Mouse (Mus musculus) T-cell, adult 2 months (primary cell): Measurements from ENCODE around the gene Fam240a.

Experiments used
- DNase-seq: peaks from one replicate; pipeline ENCODE4 v3.0.0; 2022; ENCODE audit warnings: low spot score

Fam240a gene

GRCm38 (mm10) chr9:110893429-110893828 is 23.2 kb downstream of the Fam240a start:
- no peak for DNase-seq

GRCm38 (mm10) chr9:110892552-110892951 is 24.1 kb downstream of the Fam240a start:
- no peak for DNase-seq

DNA sequence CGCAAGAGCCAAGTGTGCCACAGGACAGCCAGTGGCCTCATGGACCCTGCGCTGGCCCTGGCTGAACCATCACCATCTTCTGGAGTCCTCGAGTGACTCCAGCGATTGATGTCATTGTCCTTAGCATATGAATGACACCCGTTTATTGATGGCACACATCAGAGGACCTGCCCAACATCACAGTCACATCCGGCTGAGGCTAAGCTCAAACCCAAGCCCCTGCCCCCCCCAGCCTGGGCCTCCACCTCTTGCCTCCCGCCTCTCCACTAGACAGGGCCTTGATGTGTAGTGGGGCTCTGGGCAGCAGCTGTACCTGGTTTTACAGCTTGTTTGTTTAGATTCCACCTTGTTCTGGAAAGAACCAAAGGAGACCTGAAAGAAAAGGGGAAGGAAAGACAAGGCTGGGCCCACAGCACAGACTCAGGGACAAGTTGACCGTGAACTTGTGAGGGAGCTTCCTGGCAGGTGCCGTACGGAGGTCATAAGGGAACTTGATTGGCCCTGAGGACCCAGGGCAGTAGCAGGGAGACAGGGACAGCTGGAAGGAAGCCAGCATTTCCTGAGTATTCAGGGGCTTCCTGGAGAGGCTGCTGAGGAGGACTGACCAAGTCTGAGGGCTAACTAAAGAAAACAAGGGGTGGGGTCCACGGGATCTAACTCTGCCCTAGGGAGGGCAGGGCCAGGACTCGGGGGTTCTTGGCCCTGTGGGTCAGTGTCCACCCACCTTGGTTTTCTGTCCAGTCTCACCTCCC is 25.4 kb downstream of the Fam240a start:
- DNase-seq = peak; percentile 70

- peak; percentile 52 for DNase-seq
Measured at GRCm38 (mm10) chr9:110890026-110890783, 26.5 kb downstream of the Fam240a start.

- DNase-seq = no peak
Measured at GRCm38 (mm10) chr9:110888935-110889334, 27.7 kb downstream of the Fam240a start.

DNA sequence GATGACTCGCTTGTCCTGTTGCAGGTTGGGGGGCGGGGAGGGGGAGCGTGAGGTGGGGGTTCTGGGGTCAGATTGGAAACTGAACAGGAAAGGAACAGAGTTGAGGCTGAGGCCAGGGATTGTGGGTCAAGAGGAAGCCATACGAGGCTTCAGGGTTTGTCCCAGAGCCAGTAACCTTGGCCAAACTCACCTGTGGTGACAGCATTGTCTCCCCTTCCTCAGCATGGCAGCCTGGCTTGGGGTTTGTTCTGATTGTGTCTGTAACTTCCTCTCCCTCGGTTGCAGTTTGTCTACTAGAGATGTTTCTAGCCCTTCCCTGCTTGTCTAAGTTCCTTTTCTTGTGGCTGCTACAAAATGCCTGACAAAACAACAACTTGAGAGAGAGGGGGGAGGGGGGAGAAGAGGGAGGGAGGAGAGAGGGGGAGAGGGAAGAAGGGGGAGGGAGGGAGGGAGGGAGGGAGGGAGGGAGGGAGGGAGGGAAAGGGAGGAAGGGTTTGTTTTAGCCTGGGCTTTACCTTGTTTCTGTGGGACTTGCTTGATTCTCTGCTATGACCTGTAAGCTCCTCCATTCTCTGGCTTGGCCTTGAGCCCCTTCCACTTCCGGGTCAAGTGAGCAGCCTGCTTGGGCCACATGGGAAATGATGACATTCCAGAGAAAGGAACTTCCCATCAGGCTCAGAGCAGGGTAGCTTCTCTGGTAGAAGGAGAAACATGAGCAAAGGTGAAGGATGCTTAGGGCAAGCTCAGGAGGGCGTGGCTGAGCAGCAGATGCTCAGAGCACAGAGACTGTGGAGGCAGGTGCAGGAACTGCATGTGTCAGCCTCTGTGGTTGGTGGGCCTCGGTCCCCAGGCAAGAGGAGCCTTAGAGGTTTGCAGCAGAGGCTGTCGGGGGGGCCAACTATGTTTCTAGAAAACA is 29.0 kb downstream of the Fam240a start:
- peak; percentile 62 for DNase-seq

DNA sequence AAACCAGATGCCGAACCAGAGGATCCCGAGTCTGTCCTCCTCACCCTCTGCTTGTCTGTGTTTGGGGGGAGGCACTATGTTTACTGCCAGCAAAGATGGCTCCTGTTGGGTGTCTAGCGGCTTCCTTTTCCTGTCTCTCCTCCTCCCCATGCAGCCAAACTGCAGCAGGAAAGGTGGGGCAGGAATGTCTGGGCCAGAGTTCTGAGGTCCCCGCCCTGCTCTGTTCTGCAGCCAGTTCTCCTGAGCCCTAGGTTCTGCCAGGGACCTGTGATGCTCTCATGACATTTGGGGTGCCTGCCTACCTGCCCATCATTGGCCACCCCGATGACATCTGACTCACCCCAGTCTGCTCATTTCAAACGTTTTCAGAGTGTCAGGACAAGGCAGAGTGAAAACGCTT is 34.7 kb downstream of the Fam240a start:
- peak; percentile 27 for DNase-seq

- DNase-seq = no peak
Measured at GRCm38 (mm10) chr9:110880772-110881171, 35.9 kb downstream of the Fam240a start.

- DNase-seq = peak; percentile 83
Measured at GRCm38 (mm10) chr9:110879998-110880561, 36.6 kb downstream of the Fam240a start, which contains the start of gene Tmie. Tmie (minus strand) TSS chr9:110880113.

DNA sequence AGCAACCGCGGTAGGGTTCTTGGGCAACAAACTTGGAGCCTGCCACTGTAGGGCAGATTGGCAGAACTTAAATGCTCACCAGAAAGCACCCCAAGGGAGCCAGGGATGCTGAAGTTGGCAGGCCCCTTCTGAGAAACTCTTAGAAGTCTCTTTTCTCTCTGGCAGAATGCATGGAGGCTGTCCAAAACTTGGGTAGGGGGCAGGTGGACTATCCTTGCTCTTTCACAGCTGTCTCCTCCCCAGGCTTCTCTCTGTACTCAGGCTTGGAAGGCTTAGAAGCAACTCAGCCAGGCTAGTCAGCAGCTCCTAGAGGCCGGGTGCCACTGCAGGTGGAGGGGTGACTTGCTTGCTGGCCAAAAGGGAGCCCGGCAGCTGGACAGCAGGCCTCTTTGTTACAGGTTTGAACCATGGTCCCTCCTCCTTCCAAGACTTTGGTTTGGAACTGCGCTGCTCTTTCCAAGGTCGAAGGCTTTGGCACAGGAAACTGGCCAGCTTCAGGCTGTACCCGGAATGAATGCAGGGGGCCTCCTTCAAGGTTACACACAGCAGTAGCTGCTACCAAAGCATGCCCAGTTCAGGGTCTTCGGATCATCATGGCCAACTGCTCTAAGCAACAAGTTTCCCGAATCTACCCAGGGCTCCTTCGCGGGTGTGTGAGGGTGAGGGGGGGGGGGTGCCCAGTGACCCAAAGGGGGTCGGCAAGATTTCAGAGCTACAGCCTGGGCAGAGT is 37.3 kb downstream of the Fam240a start, which contains the start of gene Als2cl:
Gene Als2cl, plus strand, starts transcription at position 680 of the 730 bp plus-strand sequence.
- no peak for DNase-seq

DNA sequence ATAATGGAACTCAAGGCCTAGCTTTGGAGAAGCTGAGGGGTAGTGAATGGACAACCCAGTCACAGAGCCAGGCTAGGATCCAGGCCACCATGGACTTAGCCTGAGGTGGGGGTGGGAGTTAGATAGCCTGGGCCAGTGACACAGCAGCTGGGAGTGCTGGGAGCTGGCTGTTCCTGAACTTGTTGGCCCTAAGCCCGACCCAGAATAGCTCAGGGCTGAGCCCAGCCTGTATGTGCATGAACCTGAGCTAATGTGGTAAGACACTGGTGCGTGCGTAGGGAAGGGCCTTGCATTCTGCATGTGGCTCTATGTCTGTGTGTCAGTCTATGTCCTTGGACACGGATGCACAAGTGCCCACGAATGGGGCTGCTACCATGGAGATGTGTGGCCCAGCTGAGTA is 38.8 kb downstream of the Fam240a start:
- DNase-seq = no peak

DNA sequence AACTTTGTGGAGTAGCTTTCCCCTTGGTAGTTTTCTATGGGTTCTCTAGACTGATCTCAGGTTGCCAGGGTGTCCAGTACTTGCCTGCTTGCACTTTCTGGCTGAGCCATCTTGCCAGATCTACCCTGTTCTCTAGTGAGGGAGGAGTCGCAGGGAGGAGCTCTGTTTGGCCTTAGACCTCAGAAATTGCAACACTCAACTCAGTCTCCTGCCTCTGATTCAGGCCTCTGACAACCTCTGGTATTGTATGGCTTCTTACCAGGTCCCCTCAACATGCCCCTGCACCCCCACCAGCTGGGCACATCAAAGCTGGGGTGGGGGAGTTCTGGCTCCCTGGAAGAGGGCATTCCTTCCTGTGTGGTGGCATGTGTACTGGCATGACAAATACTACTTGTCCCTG is 39.3 kb downstream of the Fam240a start:
- no peak for DNase-seq

- no peak for DNase-seq
Measured at GRCm38 (mm10) chr9:110875288-110875695, 41.4 kb downstream of the Fam240a start.

DNA sequence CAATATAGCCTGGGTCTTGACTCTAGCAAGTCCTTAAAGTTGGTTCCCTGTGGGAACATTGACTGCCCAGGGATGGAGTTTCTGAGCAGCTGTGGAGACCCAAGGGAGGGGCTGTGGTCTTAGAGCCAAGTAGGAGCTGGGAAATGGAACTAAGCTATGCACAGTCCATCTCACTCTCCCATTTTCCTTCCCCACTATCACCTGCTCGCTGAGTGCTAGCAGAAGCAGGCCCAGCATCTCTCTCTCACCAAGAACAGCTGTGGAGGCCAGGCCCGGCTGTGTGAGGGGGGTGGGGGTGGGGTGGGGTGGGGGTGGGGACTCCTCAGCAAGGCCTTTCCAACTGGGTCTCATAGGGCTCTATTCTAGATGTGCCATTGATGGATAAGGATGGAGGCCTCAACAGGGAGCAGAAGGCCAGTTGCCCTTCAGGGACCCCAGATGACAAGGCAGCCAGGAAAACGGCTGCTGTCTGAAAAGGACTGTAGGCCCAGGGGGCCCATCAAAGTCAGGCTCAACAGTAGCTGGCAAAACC is 41.9 kb downstream of the Fam240a start:
- DNase-seq = no peak

GRCm38 (mm10) chr9:110873681-110874659 is 42.7 kb downstream of the Fam240a start:
- peak; percentile 54 for DNase-seq

GRCm38 (mm10) chr9:110871030-110871429 is 45.6 kb downstream of the Fam240a start:
- DNase-seq = peak; percentile 70
